Mouse (Mus musculus) cortical plate, adult 2 months (tissue): ENCODE measurements around the gene H2-T24. TPM values are rescaled to one million over a fixed set of nuclear protein-coding genes. Genes with fewer than 3 reads are reported as not detected.
A peak's percentile ranks its signal among the peaks of the same experiment; 100 is the strongest.
"Not testable (repeated sequence)": the region's sequence is repeated elsewhere in the genome, so short reads cannot be mapped to it uniquely, and the experiment has no call there.

Experiments
- H3K27ac ChIP-seq: fragments of 200-500 bp; 2 replicates; pipeline ENCODE4 v1.5.1; 2012; ENCODE audit warnings: low read length, control low read depth, inconsistent platforms; ENCODE audit not compliant: insufficient read depth
- H3K4me1 ChIP-seq: fragments of 200-500 bp; 2 replicates; pipeline ENCODE4 v1.6.1; 2011; ENCODE audit warnings: low read length; ENCODE audit not compliant: control insufficient read depth, insufficient read depth
- H3K4me3 ChIP-seq: fragments of 200-500 bp; 2 replicates; pipeline ENCODE4 v1.5.1; 2011; ENCODE audit warnings: mild to moderate bottlenecking, low read length, control low read depth; ENCODE audit not compliant: insufficient read depth
- CTCF ChIP-seq: fragments of 200-500 bp; IDR thresholded peaks from 2 replicates; pipeline ENCODE4 v1.5.1; 2011; ENCODE audit warnings: mild to moderate bottlenecking, control low read depth, low read length; ENCODE audit not compliant: insufficient read depth; ENCODE audit errors: extremely low read depth
- POLR2A ChIP-seq: fragments of 200-500 bp; IDR thresholded peaks from 2 replicates; pipeline ENCODE4 v1.6.1; 2011; ENCODE audit warnings: mild to moderate bottlenecking, low read length, control low read depth; ENCODE audit not compliant: insufficient read depth; ENCODE audit errors: extremely low read depth
- polyA plus RNA-seq: library from polyadenylated mRNA; depleted of rRNA; stranded (reverse); fragments of >200 nt; gene quantifications from 2 replicates; pipeline ENCODE4 v1.2.3, GENCODE M21; 2012

The H2-T24 gene
- polyA plus RNA-seq, 1 experiment: 1.3 TPM

DNA sequence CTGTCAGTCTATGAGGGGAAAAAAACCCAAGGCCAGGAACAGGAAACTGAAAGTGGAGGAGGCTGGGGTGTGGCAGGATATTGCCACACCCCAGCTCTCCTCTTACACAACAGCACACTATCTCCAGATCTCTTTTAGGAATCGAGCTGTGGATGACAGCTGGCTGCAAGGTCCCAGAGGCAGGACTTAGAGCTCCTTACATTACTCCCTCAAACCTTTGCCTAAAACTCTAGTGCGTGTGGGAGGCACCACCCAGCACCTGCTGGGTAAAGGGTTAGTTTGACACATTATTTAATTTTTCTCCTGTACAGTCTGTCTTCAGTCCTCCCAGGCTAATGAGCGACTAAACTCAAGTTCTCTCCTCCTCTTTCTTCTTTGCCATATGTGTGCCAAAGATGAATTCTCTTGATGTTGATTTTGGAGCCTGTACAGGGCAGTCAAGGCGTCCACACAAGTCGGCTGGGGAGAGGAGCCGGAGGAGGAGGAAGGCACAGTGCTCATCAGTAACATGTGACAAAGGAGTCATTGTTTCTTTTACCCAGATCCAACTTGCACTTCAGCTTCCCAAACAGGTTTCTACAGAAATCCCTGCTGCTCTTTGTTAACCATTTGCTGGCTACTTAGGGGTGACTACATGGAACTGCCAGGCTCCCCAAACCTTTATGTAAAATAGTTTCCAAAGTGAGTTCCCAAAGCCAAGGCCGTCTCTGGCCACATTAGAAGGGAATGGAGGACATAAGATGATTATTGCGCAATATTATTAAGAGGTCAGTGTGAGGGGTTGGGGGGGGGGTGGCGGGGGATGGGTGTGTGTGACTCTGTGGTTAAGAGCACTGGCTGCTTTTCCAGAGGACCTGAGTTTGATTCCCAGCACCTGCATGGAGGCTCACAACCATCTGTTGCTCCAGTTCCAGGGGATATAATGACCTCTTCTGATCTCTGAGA, 3.6 kb upstream of the H2-T24 start:
- no peak for TF ChIP-seq CTCF
- no peak for TF ChIP-seq POLR2A
- peaks cover 4% of the 10 kb centered on the region for H3K4me1 ChIP-seq
- peak overlapping the region; percentile 56 for H3K27ac ChIP-seq
- H3K4me3 ChIP-seq: no peak overlapping the region

GRCm38 (mm10) chr17:36022922-36023321, 2.6 kb upstream of the H2-T24 start:
- Histone ChIP-seq H3K27ac (no peak overlapping the region), H3K4me1 (peaks cover 4% of the 10 kb centered on the region), H3K4me3 (no peak overlapping the region)
- TF ChIP-seq POLR2A (no peak), CTCF (no peak)

- H3K27ac ChIP-seq: no peak overlapping the region
- no peak overlapping the region for H3K4me3 ChIP-seq
- H3K4me1 ChIP-seq: peaks cover 4% of the 10 kb centered on the region
- TF ChIP-seq CTCF (no peak), POLR2A (no peak)
Observed at GRCm38 (mm10) chr17:36022098-36022497, 1.7 kb upstream of the H2-T24 start.

GRCm38 (mm10) chr17:36021309-36021708, 949 bp upstream of the H2-T24 start:
- TF ChIP-seq CTCF (no peak), POLR2A (no peak)
- Histone ChIP-seq H3K4me1 (peaks cover 4% of the 10 kb centered on the region), H3K27ac (0 out of 2 replicates have a peak overlapping the region, but pooled peaks have one; percentile 12), H3K4me3 (no peak overlapping the region)

GRCm38 (mm10) chr17:36019519-36019918, 841 bp downstream of the H2-T24 start:
- TF ChIP-seq POLR2A: no peak
- no peak for TF ChIP-seq CTCF
- Histone ChIP-seq H3K27ac (no peak overlapping the region), H3K4me1 (peaks cover 2% of the 10 kb centered on the region; the same call in 1 of the 2 replicates)

GRCm38 (mm10) chr17:36018979-36019378, 1.4 kb downstream of the H2-T24 start:
- no peak for TF ChIP-seq POLR2A
- Histone ChIP-seq H3K4me1 (peaks cover under 1% of the 10 kb centered on the region; the same call in 1 of the 2 replicates), H3K4me3 (no peak overlapping the region), H3K27ac (no peak overlapping the region)

More at GRCm38 (mm10) chr17:36019519-36019918, 841 bp downstream of the H2-T24 start:
- no peak overlapping the region for H3K4me3 ChIP-seq

DNA sequence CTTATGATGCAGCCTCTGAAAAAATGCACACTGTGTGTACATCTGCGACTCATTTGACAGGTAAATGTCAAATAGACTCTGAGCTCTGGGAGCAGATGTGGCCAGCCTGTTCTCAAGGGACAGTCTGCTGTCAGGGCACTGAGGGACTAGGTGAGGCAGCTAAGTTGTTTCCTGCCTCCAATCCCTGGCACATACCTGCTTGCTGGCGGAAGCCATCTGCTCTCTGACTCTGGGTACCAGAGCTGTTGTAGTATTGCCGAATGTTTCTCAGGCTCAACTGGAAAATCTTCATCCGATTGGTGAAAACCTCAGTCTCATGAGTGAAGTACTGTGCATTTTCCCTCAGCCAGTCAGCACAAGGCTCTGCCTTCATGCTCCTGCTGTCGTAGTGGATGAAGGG, 3.3 kb downstream of the H2-T24 start:
- H3K4me1 ChIP-seq: no peaks in the 10 kb centered on the region
- H3K4me3 ChIP-seq: no peak overlapping the region
- no peak overlapping the region for H3K27ac ChIP-seq
- TF ChIP-seq CTCF (no peak), POLR2A (no peak)

DNA sequence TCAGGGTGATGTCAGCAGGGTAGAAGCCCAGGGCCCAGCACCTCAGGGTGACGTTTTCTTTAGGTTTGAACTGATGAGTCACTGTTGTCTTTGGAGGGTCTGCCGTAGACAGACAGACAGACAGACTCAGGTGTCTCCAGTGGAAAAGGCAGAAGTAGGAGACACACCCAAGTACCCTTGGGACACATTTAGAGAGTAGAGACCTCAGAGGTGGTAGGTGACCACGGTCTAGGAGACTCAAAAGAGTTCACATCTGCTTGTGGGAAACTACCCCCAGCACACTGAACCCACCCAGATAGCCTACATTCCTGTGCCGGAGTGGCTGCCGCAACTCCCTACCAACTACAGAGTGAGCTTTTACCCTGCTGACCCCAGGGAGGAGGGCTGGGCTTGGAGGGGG, 5.4 kb downstream of the H2-T24 start:
- no peak overlapping the region for H3K4me3 ChIP-seq
- no peak overlapping the region for H3K27ac ChIP-seq
- TF ChIP-seq POLR2A (no peak), CTCF (no peak)
- H3K4me1 ChIP-seq: no peaks in the 10 kb centered on the region

- H3K4me3 ChIP-seq, H3K27ac ChIP-seq, H3K4me1 ChIP-seq: not testable (repeated sequence)
Observed at GRCm38 (mm10) chr17:36004409-36004808, 16.0 kb downstream of the H2-T24 start.

DNA sequence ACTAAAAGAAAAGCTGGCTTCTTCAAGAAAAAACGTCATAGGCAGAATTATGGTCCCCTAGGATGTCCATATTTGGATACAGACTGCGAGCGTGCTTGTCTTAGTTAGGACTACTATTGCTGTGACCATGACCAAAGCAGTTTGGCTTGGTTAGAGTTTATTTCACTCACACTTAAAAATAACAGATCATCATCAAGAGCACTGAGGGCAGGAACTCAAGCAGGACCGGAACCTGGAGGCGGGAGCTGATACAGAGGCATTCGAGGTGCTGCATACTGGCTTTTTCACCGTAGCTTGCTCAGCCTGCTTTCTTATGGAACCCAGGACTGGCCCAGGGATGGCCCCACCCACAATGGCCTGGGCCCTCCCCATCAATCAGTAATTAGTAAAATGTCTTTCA, 17.0 kb downstream of the H2-T24 start:
- H3K27ac ChIP-seq: no peak overlapping the region
- peaks cover 5% of the 10 kb centered on the region for H3K4me1 ChIP-seq
- TF ChIP-seq POLR2A (no peak), CTCF (no peak)
- no peak overlapping the region for H3K4me3 ChIP-seq

GRCm38 (mm10) chr17:36001966-36002365, 18.4 kb downstream of the H2-T24 start:
- peak overlapping the region; percentile 70 for H3K27ac ChIP-seq
- H3K4me1 ChIP-seq: peaks cover 5% of the 10 kb centered on the region
- no peak for TF ChIP-seq CTCF
- no peak for TF ChIP-seq POLR2A
- no peak overlapping the region for H3K4me3 ChIP-seq
